ENCODE assay signal across 8 mouse cellular contexts in genomic region chr12:110278853-110279252, GRCm38 (mm10). TPM values are rescaled to one million over a fixed set of nuclear protein-coding genes. Genes with fewer than 3 reads are reported as not detected.
DNase-seq lines count a peak whose midpoint lies in the region; ATAC-seq and TF ChIP-seq lines count a peak whose summit lies in the region.

TSS of gene Dio3 (plus strand) at chr12:110279068.

- H3K9ac ChIP-seq in ES-Bruce4 (ENCODE audit: low read depth, poor library complexity, severe bottlenecking): peak within 1 kb of the TSS; percentile 37
- no peak within 1 kb of the TSS for H3K9ac ChIP-seq in heart, postnatal 0 days (replicated peaks; ENCODE audit: low read depth, low read length)
- no peak within 1 kb of the TSS for H3K9ac ChIP-seq in limb, embryonic 11.5 days (ENCODE audit: low read length)
- H3K9ac ChIP-seq in midbrain, embryonic 13.5 days (replicated peaks): peak within 1 kb of the TSS; percentile 37

- H3K4me2 ChIP-seq in heart, postnatal 0 days (ENCODE audit: low read depth, low read length): peak within 1 kb of the TSS; percentile 48
- H3K4me2 ChIP-seq in limb, embryonic 11.5 days (ENCODE audit: low read depth, severe bottlenecking): peak within 1 kb of the TSS; percentile 60
- peak within 1 kb of the TSS; percentile 64 for H3K4me2 ChIP-seq in midbrain, embryonic 13.5 days (replicated peaks)

- DNase-seq in brain, embryonic 14.5 days (ENCODE audit: low read depth): peak; percentile 40
- DNase-seq in heart, postnatal 0 days (ENCODE audit: low spot score): no peak
- DNase-seq in limb, embryonic 11.5 days (ENCODE audit: low spot score): peak; percentile 82
- peak; percentile 67 to 72 for DNase-seq in urinary bladder, postnatal 36 days (ENCODE audit: low spot score in 2 of 2)
- no peak for DNase-seq in cerebellum, postnatal 4 days (ENCODE audit: low spot score in 2 of 2)
- no peak for DNase-seq in right cerebral cortex, adult 18-20 months

- TF ChIP-seq EP300 in ES-Bruce4 (IDR thresholded peaks at IDR 0.05; ENCODE audit: insufficient read depth, low read depth, low read length): no peak
- no peak for TF ChIP-seq EP300 in heart, postnatal 0 days (IDR thresholded peaks at IDR 0.05; ENCODE audit: low read depth)

- no peaks in the 10 kb centered on the region for H3K9me3 ChIP-seq in ES-Bruce4 (replicated peaks; ENCODE audit: control insufficient read depth, insufficient read depth, low read length, poor library complexity, severe bottlenecking)
- H3K9me3 ChIP-seq in heart, postnatal 0 days (replicated peaks; ENCODE audit: control insufficient read depth, low read length): no peaks in the 10 kb centered on the region
- no peaks in the 10 kb centered on the region for H3K9me3 ChIP-seq in limb, embryonic 11.5 days (ENCODE audit: control insufficient read depth, low read length)
- H3K9me3 ChIP-seq in midbrain, embryonic 13.5 days: no peaks in the 10 kb centered on the region

- peaks cover 23% of the 10 kb centered on the region for H3K27me3 ChIP-seq in ES-Bruce4 (ENCODE audit: control insufficient read depth, insufficient read depth, low read length, poor library complexity, severe bottlenecking)
- H3K27me3 ChIP-seq in heart, postnatal 0 days (ENCODE audit: control insufficient read depth, insufficient read depth, low read length): peaks cover 97% of the 10 kb centered on the region
- peaks cover 91% of the 10 kb centered on the region for H3K27me3 ChIP-seq in limb, embryonic 11.5 days (ENCODE audit: control insufficient read depth, insufficient read depth, low read length)
- H3K27me3 ChIP-seq in midbrain, embryonic 13.5 days: peaks cover 99% of the 10 kb centered on the region

- TF ChIP-seq POLR2A in ES-Bruce4 (IDR thresholded peaks at IDR 0.05; ENCODE audit: insufficient read depth, low read length): no peak
- TF ChIP-seq POLR2A in brain, embryonic 14.5 days (IDR thresholded peaks at IDR 0.05; ENCODE audit: borderline replicate concordance, extremely low read depth, insufficient read depth, insufficient read length, poor library complexity, severe bottlenecking): no peak

- TF ChIP-seq CTCF in ES-Bruce4 (IDR thresholded peaks at IDR 0.05; ENCODE audit: low read depth, low read length): no peak
- TF ChIP-seq CTCF in brain, embryonic 14.5 days (IDR thresholded peaks at IDR 0.05; ENCODE audit: borderline replicate concordance, extremely low read depth, insufficient read depth, insufficient read length): no peak
- no peak for TF ChIP-seq CTCF in heart, postnatal 0 days (IDR thresholded peaks at IDR 0.05; ENCODE audit: low read depth)

- WGBS in heart, postnatal 0 days: under 1% methylated on average over 34 of the region's 34 CpGs
- under 1% methylated on average over 34 of the region's 34 CpGs for WGBS in limb, embryonic 11.5 days
- 1% methylated on average over 33 of the region's 34 CpGs for WGBS in midbrain, embryonic 13.5 days

- H3K36me3 ChIP-seq in ES-Bruce4 (ENCODE audit: control insufficient read depth, insufficient read depth, low read length, poor library complexity, severe bottlenecking): no peaks in the 10 kb centered on the region
- no peaks in the 10 kb centered on the region for H3K36me3 ChIP-seq in heart, postnatal 0 days (replicated peaks; ENCODE audit: control insufficient read depth, insufficient read depth, low read length)
- H3K36me3 ChIP-seq in limb, embryonic 11.5 days (ENCODE audit: control insufficient read depth, insufficient read depth, low read length): no peaks in the 10 kb centered on the region
- H3K36me3 ChIP-seq in midbrain, embryonic 13.5 days: no peaks in the 10 kb centered on the region

- no peaks in the 10 kb centered on the region for H3K4me1 ChIP-seq in ES-Bruce4 (ENCODE audit: control insufficient read depth, insufficient read depth, low read length)
- H3K4me1 ChIP-seq in heart, postnatal 0 days (ENCODE audit: control insufficient read depth, insufficient read depth): no peaks in the 10 kb centered on the region
- H3K4me1 ChIP-seq in limb, embryonic 11.5 days (ENCODE audit: control insufficient read depth, insufficient read depth, low read length): 0 out of 2 replicates have a peak, but pooled peaks cover 9% of the 10 kb centered on the region
- H3K4me1 ChIP-seq in midbrain, embryonic 13.5 days (replicated peaks): peaks cover 29% of the 10 kb centered on the region

- H3K4me3 ChIP-seq in ES-Bruce4 (ENCODE audit: low read depth, low read length): peak within 1 kb of the TSS; percentile 53
- peak within 1 kb of the TSS; percentile 31 for H3K4me3 ChIP-seq in heart, postnatal 0 days (ENCODE audit: low read depth, low read length)
- peak within 1 kb of the TSS; percentile 27 for H3K4me3 ChIP-seq in limb, embryonic 11.5 days (ENCODE audit: low read depth, low read length)
- H3K4me3 ChIP-seq in midbrain, embryonic 13.5 days (replicated peaks): peak within 1 kb of the TSS; percentile 45

- H3K27ac ChIP-seq in ES-Bruce4 (ENCODE audit: insufficient read depth, low read length): no peak within 1 kb of the TSS
- no peak within 1 kb of the TSS for H3K27ac ChIP-seq in heart, postnatal 0 days (ENCODE audit: low read depth)
- no peak within 1 kb of the TSS for H3K27ac ChIP-seq in limb, embryonic 11.5 days (replicated peaks; ENCODE audit: low read depth, low read length)
- H3K27ac ChIP-seq in midbrain, embryonic 13.5 days: no peak within 1 kb of the TSS

- ATAC-seq in heart, postnatal 0 days (ENCODE audit: insufficient read depth, low read depth): no peak
- peak; percentile 59 for ATAC-seq in limb, embryonic 11.5 days (ENCODE audit: insufficient number of reproducible peaks, low FRiP score, low TSS enrichment, low read depth)
- peak; percentile 24; the same call in 1 of the 2 replicates for ATAC-seq in midbrain, embryonic 13.5 days

RNA-seq across cellular contexts. Expression of gene Dio3, which starts in this region (rescaled TPM):
- 0.61 TPM in 1 of 2 replicates, not detected in the other for polyA plus RNA-seq in ES-Bruce4 (2011; ENCODE audit: insufficient read depth, insufficient read length, low read depth, missing spikeins)
- polyA plus RNA-seq in brain, embryonic 14.5 days (2012; rRNA removed): 6.3 and 12.9 TPM in 2 replicates
- not detected in 2 replicates for total RNA-seq in heart, postnatal 0 days (2014; rRNA removed; ENCODE audit: low replicate concordance)
- polyA plus RNA-seq in heart, postnatal 0 days (2015; fragmentation: Nextera tagmentation; extraction: Ambion mirVana): not detected in 2 replicates
- polyA plus RNA-seq in limb, embryonic 11.5 days (2014; fragmentation: Nextera tagmentation; extraction: Ambion mirVana): 0.13 TPM in 1 of 2 replicates, not detected in the other
- 1.4 and 1.8 TPM in 2 replicates for polyA plus RNA-seq in midbrain, embryonic 13.5 days (2015; fragmentation: Nextera tagmentation; extraction: Ambion mirVana)

Comparison
In these comparisons a context has a peak if more than half of its experiments do, and no peak if none do; other contexts are left out.
1. Peak in DNase-seq, ATAC-seq, H3K4me3 ChIP-seq and H3K4me2 ChIP-seq in limb, embryonic 11.5 days; RNA of the gene not detected or under 1 TPM.
2. H3K9ac ChIP-seq: peak in ES-Bruce4 (single experiment) and midbrain, embryonic 13.5 days (single experiment); none in heart, postnatal 0 days (single experiment) and limb, embryonic 11.5 days (single experiment).
3. DNase-seq: peak in brain, embryonic 14.5 days (single experiment) and urinary bladder, postnatal 36 days (2 of 2); none in heart, postnatal 0 days (single experiment), cerebellum, postnatal 4 days (0 of 2) and right cerebral cortex, adult 18-20 months (single experiment).
4. Peak in every context shown above with its lines, with median percentiles within 50 percentile points of each other: H3K4me3 ChIP-seq and H3K4me2 ChIP-seq.